Mouse (Mus musculus) limb, embryonic 14.5 days (tissue): Measurements from ENCODE around the gene Dop1a. TPM values are rescaled to one million over a fixed set of nuclear protein-coding genes. Genes with fewer than 3 reads are reported as not detected.

Source experiments
- ATAC-seq: fragments of 200-750 bp; cut with Nextera tagmentation; 2 replicates; pipeline ENCODE4 v1.8.0; 2017; ENCODE audit warnings: low read depth, moderate number of reproducible peaks, moderate TSS enrichment; ENCODE audit not compliant: low FRiP score
- DNase-seq: peaks from one replicate; pipeline ENCODE4 v3.0.0-alpha.2; 2015; ENCODE audit warnings: low spot score
- H3K27ac ChIP-seq: fragments of 300-500 bp; sonication (generic); replicated peaks from 2 replicates; pipeline ENCODE4 v1.5.1; 2014; ENCODE audit warnings: low read depth, mild to moderate bottlenecking, low read length, moderate library complexity, mixed read lengths
- H3K27me3 ChIP-seq: fragments of 300-500 bp; sonication (generic); 2 replicates; pipeline ENCODE4 v1.6.1; 2014; ENCODE audit warnings: low read length, mixed read lengths; ENCODE audit not compliant: control insufficient read depth, insufficient read depth
- H3K36me3 ChIP-seq: fragments of 300-500 bp; sonication (generic); 2 replicates; pipeline ENCODE4 v1.6.1; 2014; ENCODE audit warnings: mild to moderate bottlenecking, low read length, moderate library complexity, mixed read lengths; ENCODE audit not compliant: control insufficient read depth, insufficient read depth
- H3K4me1 ChIP-seq: fragments of 300-500 bp; sonication (generic); 2 replicates; pipeline ENCODE4 v1.6.1; 2014; ENCODE audit warnings: antibody characterized with exemption, low read length, mixed read lengths; ENCODE audit not compliant: control insufficient read depth, insufficient read depth
- H3K4me2 ChIP-seq: fragments of 300-500 bp; sonication (generic); replicated peaks from 2 replicates; pipeline ENCODE4 v1.6.1; 2014; ENCODE audit warnings: low read depth, mild to moderate bottlenecking, low read length, moderate library complexity; ENCODE audit not compliant: severe bottlenecking
- H3K4me3 ChIP-seq: fragments of 300-500 bp; sonication (generic); replicated peaks from 2 replicates; pipeline ENCODE4 v1.5.1; 2014; ENCODE audit warnings: low read length
- H3K9ac ChIP-seq: fragments of 300-500 bp; sonication (generic); 2 replicates; pipeline ENCODE4 v1.6.1; 2014; ENCODE audit warnings: mild to moderate bottlenecking, low read depth, low read length, moderate library complexity; ENCODE audit not compliant: severe bottlenecking
- H3K9me3 ChIP-seq: fragments of 300-500 bp; sonication (generic); 2 replicates; pipeline ENCODE4 v1.6.1; 2016; ENCODE audit warnings: low read length; ENCODE audit not compliant: control insufficient read depth
- POLR2A ChIP-seq: fragments of 200-500 bp; IDR thresholded peaks from 2 replicates; pipeline ENCODE4 v1.8.0; 2012; ENCODE audit warnings: inconsistent platforms, mild to moderate bottlenecking, moderate library complexity, borderline replicate concordance; ENCODE audit not compliant: insufficient read depth, insufficient read length; ENCODE audit errors: extremely low read depth
- WGBS: fragments of 180-500 bp; shearing (Covaris S2); extraction: QIAGEN DNeasy Blood & Tissue Kit; methylation state at CpG from one replicate; pipeline ENCODE4 v1.1.7; 2014; 5-methylcytosine and 5-hydroxymethylcytosine counted together
- polyA plus RNA-seq, 2 experiments: library from polyadenylated mRNA; depleted of rRNA in 1 of 2; stranded (reverse) in 1 of 2; unstranded in 1 of 2; fragments of >200 nt; fragmentation: Nextera tagmentation in 1 of 2; extraction: Ambion mirVana in 1 of 2; gene quantifications; 2 replicates each; pipeline versions ENCODE4 v1.2.1 to v1.2.3; 2012 to 2014

Gene Dop1a
- polyA plus RNA-seq, 2 experiments = 21.3 to 23.9 TPM

- Histone ChIP-seq H3K4me3 (no peak overlapping the region), H3K4me1 (peaks cover 8% of the 10 kb centered on the region), H3K27ac (no peak overlapping the region), H3K9me3 (no peaks in the 10 kb centered on the region), H3K9ac (no peak overlapping the region), H3K36me3 (peaks cover 6% of the 10 kb centered on the region), H3K27me3 (no peaks in the 10 kb centered on the region), H3K4me2 (no peak overlapping the region)
- 72% methylated on average over 20 of the region's 20 CpGs for WGBS
- no peak for TF ChIP-seq POLR2A
- DNase-seq (no peak), ATAC-seq (no peak)
Measured at GRCm38 (mm10) chr9:86573616-86574303, 106.8 kb downstream of the Dop1a start.

GRCm38 (mm10) chr9:86575178-86575577 is 108.2 kb downstream of the Dop1a start:
- Histone ChIP-seq H3K27me3 (no peaks in the 10 kb centered on the region), H3K27ac (no peak overlapping the region), H3K9me3 (no peaks in the 10 kb centered on the region), H3K36me3 (no peaks in the 10 kb centered on the region), H3K4me2 (no peak overlapping the region), H3K4me1 (peaks cover 6% of the 10 kb centered on the region), H3K4me3 (no peak overlapping the region), H3K9ac (no peak overlapping the region)
- ATAC-seq (no peak), DNase-seq (no peak)
- no peak for TF ChIP-seq POLR2A
- WGBS = 86% methylated on average over 6 of the region's 6 CpGs

- Histone ChIP-seq H3K4me1 (no peaks in the 10 kb centered on the region), H3K9ac (no peak overlapping the region), H3K27me3 (no peaks in the 10 kb centered on the region), H3K4me2 (no peak overlapping the region), H3K27ac (no peak overlapping the region), H3K9me3 (no peaks in the 10 kb centered on the region), H3K36me3 (no peaks in the 10 kb centered on the region), H3K4me3 (no peak overlapping the region)
- no peak for TF ChIP-seq POLR2A
- ATAC-seq (no peak), DNase-seq (no peak)
- 84% methylated on average over 10 of the region's 10 CpGs for WGBS
Measured at GRCm38 (mm10) chr9:86579657-86580056, 112.7 kb downstream of the Dop1a start.

DNA sequence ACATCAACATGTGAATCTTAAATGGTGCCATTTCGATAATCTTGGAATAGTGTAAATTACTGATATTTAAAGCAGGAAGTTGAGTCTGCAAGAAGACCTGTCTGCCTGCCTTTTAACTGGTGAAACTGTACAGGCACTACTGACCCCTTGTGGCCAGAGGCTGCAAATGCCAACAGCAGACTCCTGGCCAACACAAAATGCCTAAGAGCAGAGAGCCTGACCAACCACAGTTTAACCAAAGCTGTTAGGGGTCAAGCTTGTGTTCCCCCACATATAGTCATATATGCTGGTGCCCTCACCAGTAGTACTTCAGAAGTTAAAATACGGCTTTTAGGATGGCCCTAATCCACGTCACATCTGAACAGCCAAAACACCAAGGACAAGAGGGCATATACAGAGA is 116.8 kb downstream of the Dop1a start:
- WGBS = 52% methylated on average over 3 of the region's 3 CpGs
- DNase-seq = peak; percentile 68
- H3K27ac ChIP-seq = no peak overlapping the region
- no peak overlapping the region for H3K4me2 ChIP-seq
- TF ChIP-seq POLR2A = no peak
- no peaks in the 10 kb centered on the region for H3K9me3 ChIP-seq
- no peak overlapping the region for H3K9ac ChIP-seq
- H3K4me3 ChIP-seq = no peak overlapping the region
- peaks cover 3% of the 10 kb centered on the region; the same call in 1 of the 2 replicates for H3K36me3 ChIP-seq
- H3K27me3 ChIP-seq = no peaks in the 10 kb centered on the region
- ATAC-seq = peak; percentile 47; the same call in 1 of the 2 replicates
- H3K4me1 ChIP-seq = no peaks in the 10 kb centered on the region

DNA sequence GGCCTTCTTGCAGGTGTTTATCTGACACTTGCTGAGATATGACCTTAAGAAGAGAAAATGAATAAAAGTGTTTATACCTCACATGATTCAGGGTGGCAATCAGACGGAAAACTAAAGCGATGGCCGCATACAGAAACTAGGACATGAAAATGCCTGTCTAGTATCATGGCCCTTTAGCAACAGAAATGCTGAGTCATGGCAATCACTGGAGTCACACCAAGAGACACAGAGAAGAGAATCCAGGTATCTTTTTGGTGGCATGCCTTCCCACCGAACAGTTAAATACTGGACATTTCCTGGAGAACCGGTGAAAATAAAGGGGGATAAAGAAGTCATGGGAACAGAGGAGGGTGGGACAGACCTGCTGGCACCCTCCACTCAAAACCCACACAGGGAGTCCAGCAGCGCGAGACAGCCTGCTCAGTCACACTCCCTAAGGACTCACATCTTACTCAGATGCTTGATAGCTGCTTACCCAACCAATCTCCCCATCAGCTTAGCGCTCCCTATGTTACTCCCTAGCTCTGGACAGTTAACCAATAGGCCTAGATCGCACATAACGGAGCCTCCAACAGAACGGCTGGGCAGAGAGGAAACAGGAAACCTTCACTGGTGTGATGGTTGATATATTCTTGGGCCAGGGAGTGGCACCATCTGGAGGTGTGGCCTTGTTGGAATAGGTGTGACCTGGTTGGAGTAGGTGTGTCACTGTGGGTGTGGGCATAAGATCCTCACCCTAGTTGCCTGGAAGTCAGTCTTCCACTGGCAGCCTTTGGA is 120.3 kb downstream of the Dop1a start:
- DNase-seq (no peak), ATAC-seq (no peak)
- Histone ChIP-seq H3K27ac (no peak overlapping the region), H3K36me3 (peaks cover 3% of the 10 kb centered on the region; the same call in 1 of the 2 replicates), H3K27me3 (no peaks in the 10 kb centered on the region), H3K9me3 (no peaks in the 10 kb centered on the region), H3K9ac (no peak overlapping the region), H3K4me3 (no peak overlapping the region), H3K4me2 (no peak overlapping the region), H3K4me1 (no peaks in the 10 kb centered on the region)
- 92% methylated on average over 11 of the region's 11 CpGs for WGBS
- no peak for TF ChIP-seq POLR2A
